Mouse (Mus musculus): ENCODE measurements around the gene Ttc39d. TPM values are rescaled to one million over a fixed set of nuclear protein-coding genes. Genes with fewer than 3 reads are reported as not detected.

The Ttc39d gene
- total RNA-seq, 2 experiments from 2014 or later, result not detected

DNA sequence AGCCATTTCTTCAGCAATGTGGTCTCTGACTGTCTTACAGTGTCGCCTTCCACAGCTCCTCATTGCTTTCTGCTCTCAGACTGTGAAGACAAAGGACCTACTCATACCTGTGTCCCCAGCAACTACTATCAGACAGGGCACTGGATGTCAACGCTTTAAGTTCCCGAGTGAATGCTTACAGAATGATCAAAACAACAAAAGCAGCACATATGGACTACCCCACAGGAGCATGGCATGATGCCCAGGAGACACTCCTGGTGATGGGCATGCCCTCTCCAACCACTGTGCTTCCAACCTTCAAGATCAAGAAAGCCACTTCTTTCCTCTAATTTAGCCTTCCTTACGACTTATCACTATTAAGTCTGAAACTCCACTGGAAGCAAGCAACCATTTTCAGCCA lies 59.8 kb downstream of the Ttc39d start:
- DNase-seq (ENCODE audit: low spot score), result no peak

Other genes starting within 250 kb of the Ttc39d start
- gene Hnrnpll, start 145.1 kb upstream of the Ttc39d start, total RNA-seq (2021), result 10 to 100 TPM; 15.0 to 15.3 TPM
- gene Galm, start 80.0 kb upstream of the Ttc39d start, total RNA-seq (2021), result 1 to 10 TPM; 2.5 to 2.8 TPM
- 10 to 100 TPM; 26.3 to 31.9 TPM for gene Srsf7, start 153 bp upstream of the Ttc39d start, total RNA-seq (2021)
- 1 to 10 TPM; 7.1 to 7.8 TPM for gene Gemin6, start 17.0 kb downstream of the Ttc39d start, total RNA-seq (2021)
- 1 to 10 TPM; 6.9 to 7.4 TPM for gene Morn2, start 82.7 kb downstream of the Ttc39d start, total RNA-seq (2021)
- 1 to 10 TPM; 6.4 to 7.7 TPM for gene Dhx57, start 83.0 kb downstream of the Ttc39d start, total RNA-seq (2021)
- gene Arhgef33, start 99.9 kb downstream of the Ttc39d start, total RNA-seq (2021), result not detected
- not detected for gene Gm10190, start 166.1 kb downstream of the Ttc39d start, total RNA-seq (2021)